Mouse (Mus musculus): Measurements from ENCODE around the gene Tmem19.

Tmem19 gene

DNA sequence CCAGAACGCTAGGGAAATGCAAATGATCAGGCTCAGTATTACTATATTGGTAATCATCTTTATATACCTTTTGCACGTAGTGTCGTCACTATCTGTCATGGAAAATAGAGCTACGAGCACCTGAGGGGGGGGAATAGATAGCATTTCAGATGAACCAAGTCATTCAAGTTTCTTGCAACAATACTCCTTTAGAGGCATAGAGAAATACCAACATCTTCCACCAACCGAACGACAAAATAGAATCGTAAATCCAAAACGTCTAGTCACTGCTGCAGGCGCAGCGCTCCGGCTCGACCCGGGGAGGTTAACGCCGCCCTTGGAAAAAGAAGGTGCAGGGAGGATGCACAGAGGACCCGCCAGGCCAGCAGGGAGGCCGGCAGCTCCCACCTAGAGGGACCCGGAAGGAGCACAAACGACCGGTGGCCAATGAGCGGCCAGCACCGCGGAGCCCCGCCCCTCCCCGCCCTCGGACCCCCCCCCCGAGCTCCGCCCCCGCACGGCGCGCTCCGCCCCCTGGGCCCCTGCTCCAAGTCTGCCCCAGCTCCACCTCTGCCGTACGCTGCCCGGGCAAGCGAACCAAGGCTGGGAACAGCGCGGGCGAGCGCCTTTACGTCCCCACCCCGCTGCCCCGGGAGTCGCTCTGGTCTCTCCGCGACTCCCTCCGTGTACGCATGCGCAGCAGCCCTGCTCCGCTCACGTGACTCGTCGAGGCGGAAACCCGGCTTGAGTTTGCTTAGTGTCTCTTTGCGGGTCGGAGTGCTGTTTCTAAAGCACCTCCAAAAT is at the start of gene Tmem19:
Gene Tmem19 (minus strand): TSS at position 662 of the 783 bp plus-strand sequence.
- DNase-seq (ENCODE audit: low spot score in 2 of 2) = peak; percentile 92 to 93

GRCm38 (mm10) chr10:115406393-115406792 is 44.1 kb upstream of the Tmem19 start:
- peak; percentile 36 to 54 for DNase-seq (ENCODE audit: low spot score in 2 of 2)

DNA sequence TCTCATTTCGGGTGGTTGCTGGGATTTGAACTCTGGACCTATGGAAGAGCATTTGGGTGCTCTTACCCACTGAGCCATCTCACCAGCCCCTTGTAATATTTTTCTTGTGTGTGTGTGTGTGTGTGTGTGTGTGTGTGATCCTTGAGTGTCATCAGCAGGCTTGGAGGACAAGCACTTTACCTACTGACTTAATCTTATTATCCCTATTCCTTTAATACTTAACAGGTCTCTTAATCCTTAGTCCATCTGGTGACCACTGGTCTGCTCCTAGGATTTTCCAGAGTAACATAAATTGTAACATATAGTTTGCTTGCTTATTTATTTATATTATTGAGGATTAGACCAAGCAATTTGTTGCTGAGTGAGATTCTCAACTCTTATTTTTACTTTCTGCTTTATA is 29.6 kb upstream of the Tmem19 start:
- no peak for DNase-seq (ENCODE audit: low spot score in 2 of 2)

- DNase-seq (ENCODE audit: low spot score in 2 of 2) = no peak
Measured at GRCm38 (mm10) chr10:115391076-115391475, 28.8 kb upstream of the Tmem19 start.

DNA sequence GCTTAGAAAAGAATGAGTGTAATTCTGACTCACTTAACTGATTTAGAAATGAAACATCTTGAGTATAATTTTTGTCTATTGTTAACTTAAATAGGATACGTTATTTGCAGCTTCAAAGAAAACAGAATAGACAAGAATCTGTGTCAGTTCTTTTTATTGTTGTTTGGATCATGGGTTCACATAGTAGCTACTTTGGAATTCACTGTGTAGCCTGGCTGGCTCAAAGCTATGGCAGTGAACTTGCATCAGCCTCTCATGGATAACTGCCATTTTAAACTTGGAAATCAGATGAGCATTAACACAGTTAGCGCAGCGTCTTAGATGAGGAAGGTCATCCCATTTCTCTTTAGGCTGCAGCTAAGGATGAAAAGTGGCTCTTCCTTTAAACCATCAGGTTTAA is 25.6 kb upstream of the Tmem19 start:
- DNase-seq (ENCODE audit: low spot score in 2 of 2) = no peak

DNA sequence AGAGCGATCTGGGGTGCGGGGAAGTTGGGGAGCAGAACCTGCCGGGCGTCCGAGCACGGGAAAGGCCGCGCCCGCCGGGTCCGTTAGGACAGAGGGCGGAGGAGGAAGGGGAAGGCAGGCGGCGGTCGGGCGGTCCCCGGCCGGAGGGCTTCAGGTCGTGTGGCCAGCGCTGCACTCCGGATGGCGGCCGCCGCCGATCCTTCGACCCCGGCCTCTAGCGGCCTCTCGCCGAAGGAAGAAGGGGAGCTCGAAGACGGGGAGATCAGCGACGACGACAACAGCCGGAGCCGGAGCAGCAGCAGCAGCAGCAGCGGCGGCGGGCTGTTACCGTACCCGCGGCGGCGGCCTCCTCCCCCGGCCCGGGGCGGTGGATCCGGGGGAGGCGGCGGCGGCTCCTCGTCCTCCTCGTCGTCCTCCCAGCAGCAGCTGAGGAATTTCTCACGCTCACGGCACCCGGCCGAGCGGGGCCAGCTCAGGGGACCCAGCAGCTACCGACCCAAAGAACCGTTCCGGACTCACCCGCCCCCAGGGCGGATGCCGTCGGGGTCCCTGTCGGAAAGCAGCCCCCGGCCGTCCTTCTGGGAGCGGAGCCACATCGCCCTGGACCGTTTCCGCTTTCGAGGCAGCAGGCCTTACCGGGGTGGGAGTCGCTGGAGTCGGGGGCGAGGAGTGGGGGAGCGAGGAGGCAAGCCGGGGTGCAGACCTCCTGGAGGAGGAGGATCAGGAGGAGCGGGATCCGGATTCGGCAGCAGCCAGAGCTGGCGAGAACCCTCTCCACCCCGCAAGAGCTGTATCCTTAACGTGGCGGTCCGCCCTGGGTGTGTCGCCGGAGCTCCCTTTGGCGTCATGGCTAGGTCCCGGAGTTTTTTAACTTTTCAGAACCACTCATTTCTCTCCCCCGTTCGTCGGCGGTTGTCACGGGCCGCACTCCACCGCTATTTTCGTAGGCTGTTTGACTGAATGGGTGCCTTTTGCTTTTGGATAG is 23.0 kb upstream of the Tmem19 start:
- peak; percentile 46 to 51 for DNase-seq (ENCODE audit: low spot score in 2 of 2)

- DNase-seq (ENCODE audit: low spot score in 2 of 2) = peak; percentile 98 to 99
Measured at GRCm38 (mm10) chr10:115384221-115385017, 22.1 kb upstream of the Tmem19 start, which contains the start of the genes Thap2 and Zfc3h1. Gene Thap2, minus strand, starts transcription at chr10:115384443. Gene Zfc3h1, plus strand, starts transcription at chr10:115384959.

- no peak for DNase-seq (ENCODE audit: low spot score in 2 of 2)
Measured at GRCm38 (mm10) chr10:115383644-115384220, 21.4 kb upstream of the Tmem19 start.

DNA sequence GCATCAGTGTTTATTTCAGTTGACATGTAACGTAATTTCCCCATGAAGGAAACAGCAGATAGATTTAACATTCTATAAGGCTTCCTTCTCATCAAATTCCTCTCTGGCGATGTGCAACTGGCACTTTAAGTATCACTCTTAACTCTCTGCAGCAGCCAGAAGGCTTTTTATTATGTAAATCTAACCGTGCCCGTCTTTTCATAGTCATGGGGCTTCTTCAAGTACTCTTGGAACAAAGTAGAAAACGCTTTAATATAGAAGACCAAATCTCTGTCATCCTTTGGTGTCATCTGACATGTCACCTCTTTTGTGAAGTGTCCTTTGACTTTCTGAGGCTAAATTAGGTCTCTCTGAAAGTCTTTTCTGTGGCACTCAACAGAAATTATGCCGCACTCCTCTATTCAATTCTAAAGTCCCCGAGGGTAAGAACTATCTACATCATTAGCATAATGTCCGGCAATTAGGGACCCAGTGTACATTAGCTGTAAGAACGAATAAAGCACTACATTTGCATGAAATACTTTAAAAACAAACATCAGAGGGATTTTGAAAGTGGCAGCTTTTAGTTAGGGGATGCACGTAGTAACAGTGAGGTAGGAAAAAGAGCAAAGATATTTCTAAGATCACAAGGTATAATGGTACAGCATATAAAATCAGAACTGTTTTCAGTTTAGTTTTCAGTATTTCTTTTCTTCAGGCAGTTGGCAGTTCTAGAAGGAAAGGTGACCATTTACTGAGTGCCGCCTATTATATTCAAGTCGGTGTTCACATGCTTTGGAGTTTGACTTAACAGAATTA is 20.7 kb upstream of the Tmem19 start:
- DNase-seq (ENCODE audit: low spot score in 2 of 2) = no peak

DNA sequence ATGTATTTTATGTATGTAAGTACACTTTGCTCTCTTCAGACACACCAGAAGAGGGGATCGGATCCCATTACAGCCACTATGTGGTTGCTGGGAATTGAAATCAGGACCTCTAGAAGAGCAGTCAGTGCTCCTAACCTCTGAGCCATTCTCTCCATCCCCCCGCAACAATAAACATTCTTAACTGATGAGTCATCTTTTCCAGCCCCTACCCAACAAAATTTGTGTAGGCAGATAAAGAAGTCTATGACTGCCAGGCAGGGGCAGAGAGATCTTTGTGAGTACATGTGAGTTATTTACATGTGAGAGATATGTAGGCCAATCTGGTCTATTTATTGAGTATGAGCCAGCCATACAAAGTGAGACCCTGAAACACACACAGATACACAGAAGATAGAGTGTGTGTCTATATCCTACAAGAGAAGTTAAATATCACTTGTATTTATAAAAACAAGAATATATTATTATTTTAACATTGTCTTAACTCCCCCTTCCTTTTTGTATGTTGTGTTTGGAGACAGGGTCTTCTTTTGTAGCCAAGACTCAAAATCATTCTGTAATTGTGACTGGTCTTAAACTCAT is 19.3 kb upstream of the Tmem19 start:
- no peak for DNase-seq (ENCODE audit: low spot score in 2 of 2)

GRCm38 (mm10) chr10:115363151-115363550 is 850 bp upstream of the Tmem19 start:
- DNase-seq (ENCODE audit: low spot score in 2 of 2) = no peak

- DNase-seq (ENCODE audit: low spot score in 2 of 2) = no peak
Measured at GRCm38 (mm10) chr10:115362623-115362964, 293 bp upstream of the Tmem19 start.

DNA sequence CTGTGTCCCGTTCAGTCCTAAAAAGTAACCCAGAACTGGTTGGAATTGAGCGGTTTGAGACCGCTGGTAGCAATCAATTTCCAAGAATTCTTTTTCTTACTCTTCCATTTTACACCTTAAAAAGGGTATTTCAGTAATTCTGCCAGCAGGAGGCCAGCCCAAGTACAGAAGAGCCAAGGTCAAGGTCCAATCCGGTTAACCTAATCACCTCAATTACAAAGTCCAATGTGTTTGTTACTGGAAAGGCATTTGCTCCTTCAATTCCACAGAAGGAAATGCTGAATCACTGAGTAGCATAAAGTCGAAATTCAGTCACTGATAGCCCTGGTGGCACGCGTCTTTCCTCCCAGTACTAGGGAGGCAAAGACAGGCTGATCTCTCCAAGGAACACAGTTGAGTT is 3.2 kb downstream of the Tmem19 start:
- no peak for DNase-seq (ENCODE audit: low spot score in 2 of 2)

- no peak for DNase-seq (ENCODE audit: low spot score in 2 of 2)
Measured at GRCm38 (mm10) chr10:115358216-115358919, 3.9 kb downstream of the Tmem19 start.

DNA sequence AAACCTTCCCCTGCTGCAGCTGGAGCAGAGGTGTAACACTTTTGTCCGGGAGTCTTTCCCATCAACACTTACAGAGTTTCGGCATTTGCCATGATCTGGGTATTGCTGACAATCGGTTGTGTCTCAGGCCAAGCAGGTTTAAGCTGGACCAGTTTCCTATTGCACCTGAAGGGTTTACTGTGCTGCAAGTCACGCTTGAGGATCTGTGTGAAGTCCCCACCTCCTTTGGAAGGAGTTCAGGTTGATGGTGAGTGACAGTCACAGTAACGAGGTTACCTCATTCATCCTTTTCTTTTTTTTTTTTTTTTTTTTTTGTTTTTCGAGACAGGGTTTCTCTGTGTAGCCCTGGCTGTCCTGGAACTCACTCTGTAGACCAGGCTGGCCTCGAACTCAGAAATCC is 6.2 kb downstream of the Tmem19 start:
- no peak for DNase-seq (ENCODE audit: low spot score in 2 of 2)

- DNase-seq (ENCODE audit: low spot score in 2 of 2) = no peak
Measured at GRCm38 (mm10) chr10:115355016-115355415, 7.3 kb downstream of the Tmem19 start.

DNA sequence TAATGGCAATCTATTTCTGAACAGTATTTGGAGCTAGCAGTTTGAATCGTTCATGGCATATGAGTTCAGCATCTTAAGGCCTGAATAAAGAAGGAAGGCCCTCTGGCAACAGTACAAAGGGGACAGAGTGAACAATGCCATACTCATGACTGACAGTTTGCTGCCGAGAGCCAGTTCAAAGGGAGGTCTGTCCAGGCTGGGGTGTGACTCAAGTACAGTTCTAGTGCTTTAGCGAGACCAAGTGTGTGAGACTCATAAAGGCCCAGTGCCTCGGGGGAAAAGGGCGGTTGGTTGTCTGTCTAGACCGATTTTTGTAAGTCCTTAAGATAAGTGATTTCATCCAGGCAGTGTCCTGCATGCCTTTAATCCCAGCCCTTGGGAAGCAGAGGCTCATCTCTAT is 7.7 kb downstream of the Tmem19 start:
- no peak for DNase-seq (ENCODE audit: low spot score in 2 of 2)

DNA sequence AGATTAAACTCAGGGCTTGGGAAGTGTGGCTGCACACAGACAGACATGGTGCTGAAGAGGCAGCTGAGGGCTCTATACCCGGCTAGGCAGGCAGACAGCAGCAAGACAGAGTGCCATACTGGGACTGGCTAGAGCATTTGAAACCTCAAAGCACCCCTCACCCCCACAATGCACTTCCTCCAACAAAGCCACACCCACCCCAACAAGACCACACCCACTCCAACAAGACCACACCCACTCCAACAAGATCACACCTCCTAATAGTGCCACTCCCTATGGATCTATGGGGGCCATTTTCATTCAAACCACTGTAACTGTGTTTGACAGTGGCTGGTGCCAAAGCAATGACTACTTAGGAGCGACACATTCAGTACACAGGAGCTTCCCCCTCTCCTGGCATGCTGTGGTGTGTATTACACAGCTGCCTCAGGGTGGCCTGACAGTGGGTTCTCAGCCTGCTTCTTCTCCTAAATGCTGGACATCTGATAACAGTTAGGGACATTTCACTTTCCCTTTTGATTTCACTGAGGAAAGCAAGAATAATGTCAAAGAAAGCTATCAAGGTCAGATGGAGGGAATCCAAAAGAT is 11.4 kb downstream of the Tmem19 start:
- no peak for DNase-seq (ENCODE audit: low spot score in 2 of 2)

DNA sequence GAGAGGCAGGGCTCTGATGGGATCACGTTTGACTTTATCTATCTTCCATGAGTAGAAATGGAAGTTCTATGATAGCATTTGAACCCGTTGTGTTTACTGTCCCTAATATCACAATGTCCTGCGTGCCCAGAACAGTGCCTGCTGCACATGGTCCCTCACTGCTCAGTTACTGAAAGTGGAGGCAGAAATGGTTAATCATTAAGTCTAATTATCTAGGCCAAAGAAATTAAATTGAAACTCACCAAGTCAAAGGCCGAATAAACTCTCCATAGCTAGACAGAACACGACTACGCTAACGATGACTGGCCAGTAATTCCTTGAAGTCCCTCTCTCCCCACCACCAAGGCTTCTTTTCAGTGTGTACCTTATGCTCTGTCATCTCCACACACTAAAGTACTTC is 12.8 kb downstream of the Tmem19 start:
- no peak for DNase-seq (ENCODE audit: low spot score in 2 of 2)
